Mouse (Mus musculus): ENCODE results near the gene Babam2. TPM values are rescaled to one million over a fixed set of nuclear protein-coding genes. Genes with fewer than 3 reads are reported as not detected.

The Babam2 gene
- polyA plus RNA-seq, 1 experiment from 2014 or later = 54.7 TPM

- Histone ChIP-seq H3K4me1 (ENCODE audit: control insufficient read depth, insufficient read depth, low read length) (no peaks in the 10 kb centered on the region), H3K9me3 (replicated peaks; ENCODE audit: control insufficient read depth, low read length, poor library complexity, severe bottlenecking) (no peaks in the 10 kb centered on the region), H3K27ac (ENCODE audit: low read length) (no peak overlapping the region), H3K36me3 (ENCODE audit: control insufficient read depth, insufficient read depth, low read length) (no peaks in the 10 kb centered on the region), H3K4me3 (ENCODE audit: low read depth, low read length) (no peak overlapping the region), H3K4me2 (ENCODE audit: low read length) (no peak overlapping the region), H3K27me3 (ENCODE audit: control insufficient read depth, insufficient read depth, low read depth, low read length) (no peaks in the 10 kb centered on the region), H3K9ac (ENCODE audit: low read depth, low read length) (no peak overlapping the region)
- WGBS = 88% methylated on average over 11 of the region's 11 CpGs
- no peak for ATAC-seq
Observed at GRCm38 (mm10) chr5:31987541-31988307, 290.2 kb downstream of the Babam2 start.

GRCm38 (mm10) chr5:31997189-31997954, 299.9 kb downstream of the Babam2 start:
- Histone ChIP-seq H3K9ac (ENCODE audit: low read depth, low read length) (no peak overlapping the region), H3K27ac (ENCODE audit: low read length) (no peak overlapping the region), H3K36me3 (ENCODE audit: control insufficient read depth, insufficient read depth, low read length) (no peaks in the 10 kb centered on the region), H3K27me3 (ENCODE audit: control insufficient read depth, insufficient read depth, low read depth, low read length) (no peaks in the 10 kb centered on the region), H3K4me1 (ENCODE audit: control insufficient read depth, insufficient read depth, low read length) (no peaks in the 10 kb centered on the region), H3K4me2 (ENCODE audit: low read length) (no peak overlapping the region), H3K4me3 (ENCODE audit: low read depth, low read length) (no peak overlapping the region), H3K9me3 (replicated peaks; ENCODE audit: control insufficient read depth, low read length, poor library complexity, severe bottlenecking) (no peaks in the 10 kb centered on the region)
- no peak for ATAC-seq
- 87% methylated on average over 4 of the region's 4 CpGs for WGBS

- H3K36me3 ChIP-seq (ENCODE audit: control insufficient read depth, insufficient read depth, low read length) = no peaks in the 10 kb centered on the region
- no peak overlapping the region for H3K27ac ChIP-seq (ENCODE audit: low read length)
- 81% methylated on average over 2 of the region's 2 CpGs for WGBS
- H3K4me1 ChIP-seq (ENCODE audit: control insufficient read depth, insufficient read depth, low read length) = no peaks in the 10 kb centered on the region
- no peak for ATAC-seq
- no peaks in the 10 kb centered on the region for H3K9me3 ChIP-seq (replicated peaks; ENCODE audit: control insufficient read depth, low read length, poor library complexity, severe bottlenecking)
- no peak overlapping the region for H3K4me3 ChIP-seq (ENCODE audit: low read depth, low read length)
- H3K9ac ChIP-seq (ENCODE audit: low read depth, low read length) = no peak overlapping the region
- H3K27me3 ChIP-seq (ENCODE audit: control insufficient read depth, insufficient read depth, low read depth, low read length) = no peaks in the 10 kb centered on the region
- H3K4me2 ChIP-seq (ENCODE audit: low read length) = no peak overlapping the region
Observed at GRCm38 (mm10) chr5:31998806-31999205, 301.3 kb downstream of the Babam2 start.

GRCm38 (mm10) chr5:32000076-32000475, 302.6 kb downstream of the Babam2 start:
- H3K9me3 ChIP-seq (replicated peaks; ENCODE audit: control insufficient read depth, low read length, poor library complexity, severe bottlenecking) = no peaks in the 10 kb centered on the region
- no peaks in the 10 kb centered on the region for H3K27me3 ChIP-seq (ENCODE audit: control insufficient read depth, insufficient read depth, low read depth, low read length)
- no peak for ATAC-seq
- H3K9ac ChIP-seq (ENCODE audit: low read depth, low read length) = no peak overlapping the region
- no peaks in the 10 kb centered on the region for H3K36me3 ChIP-seq (ENCODE audit: control insufficient read depth, insufficient read depth, low read length)
- H3K4me2 ChIP-seq (ENCODE audit: low read length) = no peak overlapping the region
- WGBS = 79% methylated on average over 3 of the region's 3 CpGs
- H3K27ac ChIP-seq (ENCODE audit: low read length) = no peak overlapping the region
- H3K4me1 ChIP-seq (ENCODE audit: control insufficient read depth, insufficient read depth, low read length) = no peaks in the 10 kb centered on the region
- no peak overlapping the region for H3K4me3 ChIP-seq (ENCODE audit: low read depth, low read length)

- Histone ChIP-seq H3K4me3 (ENCODE audit: low read depth, low read length) (no peak overlapping the region), H3K36me3 (ENCODE audit: control insufficient read depth, insufficient read depth, low read length) (no peaks in the 10 kb centered on the region), H3K27ac (ENCODE audit: low read length) (no peak overlapping the region), H3K9ac (ENCODE audit: low read depth, low read length) (no peak overlapping the region), H3K4me1 (ENCODE audit: control insufficient read depth, insufficient read depth, low read length) (no peaks in the 10 kb centered on the region), H3K27me3 (ENCODE audit: control insufficient read depth, insufficient read depth, low read depth, low read length) (no peaks in the 10 kb centered on the region), H3K4me2 (ENCODE audit: low read length) (no peak overlapping the region), H3K9me3 (replicated peaks; ENCODE audit: control insufficient read depth, low read length, poor library complexity, severe bottlenecking) (no peaks in the 10 kb centered on the region)
- no peak for ATAC-seq
- 94% methylated on average over 9 of the region's 9 CpGs for WGBS
Observed at GRCm38 (mm10) chr5:32001266-32001665, 303.8 kb downstream of the Babam2 start.

- Histone ChIP-seq H3K9ac (ENCODE audit: low read depth, low read length) (no peak overlapping the region), H3K27me3 (ENCODE audit: control insufficient read depth, insufficient read depth, low read depth, low read length) (no peaks in the 10 kb centered on the region), H3K36me3 (ENCODE audit: control insufficient read depth, insufficient read depth, low read length) (no peaks in the 10 kb centered on the region), H3K4me3 (ENCODE audit: low read depth, low read length) (no peak overlapping the region), H3K4me2 (ENCODE audit: low read length) (no peak overlapping the region), H3K27ac (ENCODE audit: low read length) (no peak overlapping the region), H3K4me1 (ENCODE audit: control insufficient read depth, insufficient read depth, low read length) (no peaks in the 10 kb centered on the region), H3K9me3 (replicated peaks; ENCODE audit: control insufficient read depth, low read length, poor library complexity, severe bottlenecking) (no peaks in the 10 kb centered on the region)
- no peak for ATAC-seq
- 77% methylated on average over 3 of the region's 3 CpGs for WGBS
Observed at GRCm38 (mm10) chr5:32001771-32002170, 304.3 kb downstream of the Babam2 start.

GRCm38 (mm10) chr5:32008401-32008800, 310.9 kb downstream of the Babam2 start:
- 79% methylated on average over 3 of the region's 3 CpGs for WGBS
- Histone ChIP-seq H3K36me3 (ENCODE audit: control insufficient read depth, insufficient read depth, low read length) (no peaks in the 10 kb centered on the region), H3K27me3 (ENCODE audit: control insufficient read depth, insufficient read depth, low read depth, low read length) (no peaks in the 10 kb centered on the region), H3K4me2 (ENCODE audit: low read length) (no peak overlapping the region), H3K9me3 (replicated peaks; ENCODE audit: control insufficient read depth, low read length, poor library complexity, severe bottlenecking) (no peaks in the 10 kb centered on the region), H3K4me1 (ENCODE audit: control insufficient read depth, insufficient read depth, low read length) (no peaks in the 10 kb centered on the region), H3K9ac (ENCODE audit: low read depth, low read length) (no peak overlapping the region), H3K27ac (ENCODE audit: low read length) (no peak overlapping the region), H3K4me3 (ENCODE audit: low read depth, low read length) (no peak overlapping the region)
- no peak for ATAC-seq

- WGBS = 89% methylated on average over 4 of the region's 4 CpGs
- ATAC-seq = no peak
- H3K27me3 ChIP-seq (ENCODE audit: control insufficient read depth, insufficient read depth, low read depth, low read length) = no peaks in the 10 kb centered on the region
- H3K9me3 ChIP-seq (replicated peaks; ENCODE audit: control insufficient read depth, low read length, poor library complexity, severe bottlenecking) = no peaks in the 10 kb centered on the region
- no peaks in the 10 kb centered on the region for H3K36me3 ChIP-seq (ENCODE audit: control insufficient read depth, insufficient read depth, low read length)
- no peak overlapping the region for H3K4me3 ChIP-seq (ENCODE audit: low read depth, low read length)
- no peak overlapping the region for H3K27ac ChIP-seq (ENCODE audit: low read length)
- no peak overlapping the region for H3K4me2 ChIP-seq (ENCODE audit: low read length)
- no peak overlapping the region for H3K9ac ChIP-seq (ENCODE audit: low read depth, low read length)
- no peaks in the 10 kb centered on the region for H3K4me1 ChIP-seq (ENCODE audit: control insufficient read depth, insufficient read depth, low read length)
Observed at GRCm38 (mm10) chr5:32010056-32010455, 312.6 kb downstream of the Babam2 start.

- Histone ChIP-seq H3K4me1 (ENCODE audit: control insufficient read depth, insufficient read depth, low read length) (no peaks in the 10 kb centered on the region), H3K27ac (ENCODE audit: low read length) (no peak overlapping the region), H3K9me3 (replicated peaks; ENCODE audit: control insufficient read depth, low read length, poor library complexity, severe bottlenecking) (no peaks in the 10 kb centered on the region), H3K36me3 (ENCODE audit: control insufficient read depth, insufficient read depth, low read length) (no peaks in the 10 kb centered on the region), H3K4me2 (ENCODE audit: low read length) (no peak overlapping the region), H3K27me3 (ENCODE audit: control insufficient read depth, insufficient read depth, low read depth, low read length) (no peaks in the 10 kb centered on the region), H3K4me3 (ENCODE audit: low read depth, low read length) (no peak overlapping the region), H3K9ac (ENCODE audit: low read depth, low read length) (no peak overlapping the region)
- ATAC-seq = no peak
- WGBS = 90% methylated on average over 2 of the region's 2 CpGs
Observed at GRCm38 (mm10) chr5:32013053-32013452, 315.6 kb downstream of the Babam2 start.
